Mouse (Mus musculus) thymus, adult 2 months (tissue): ENCODE measurements around the gene Caskin2. TPM values are rescaled to one million over a fixed set of nuclear protein-coding genes. Genes with fewer than 3 reads are reported as not detected.
A peak's percentile ranks its signal among the peaks of the same experiment; 100 is the strongest.

Source experiments
- DNase-seq: peaks from one replicate; pipeline ENCODE4 v3.0.0; 2021
- H3K27ac ChIP-seq: fragments of 200-500 bp; 2 replicates; pipeline ENCODE4 v1.5.1; 2012; ENCODE audit warnings: low read length, control low read depth; ENCODE audit not compliant: control insufficient read depth, insufficient read depth
- H3K27me3 ChIP-seq: fragments of 200-500 bp; 2 replicates; pipeline ENCODE4 v1.6.1; 2012; ENCODE audit warnings: mild to moderate bottlenecking, low read length, moderate library complexity, mixed read lengths; ENCODE audit not compliant: control insufficient read depth, insufficient read depth
- H3K36me3 ChIP-seq: fragments of 200-500 bp; 2 replicates; pipeline ENCODE4 v1.6.1; 2012; ENCODE audit warnings: mild to moderate bottlenecking, low read length, moderate library complexity; ENCODE audit not compliant: control insufficient read depth, insufficient read depth
- H3K4me1 ChIP-seq: fragments of 200-500 bp; replicated peaks from 2 replicates; pipeline ENCODE4 v1.6.1; 2012; ENCODE audit warnings: low read length; ENCODE audit not compliant: control insufficient read depth, insufficient read depth
- H3K4me3 ChIP-seq: fragments of 200-500 bp; 2 replicates; pipeline ENCODE4 v1.5.1; 2012; ENCODE audit warnings: mild to moderate bottlenecking, low read length, control low read depth, moderate library complexity; ENCODE audit not compliant: control insufficient read depth, insufficient read depth
- CTCF ChIP-seq: fragments of 200-500 bp; IDR thresholded peaks from 2 replicates; pipeline ENCODE4 v1.5.1; 2012; ENCODE audit warnings: mild to moderate bottlenecking, control low read depth, low read length, moderate library complexity, borderline replicate concordance; ENCODE audit not compliant: control insufficient read depth, poor library complexity, insufficient read depth; ENCODE audit errors: extremely low read depth
- POLR2A ChIP-seq: fragments of 200-500 bp; IDR thresholded peaks from 2 replicates; pipeline ENCODE4 v1.6.1; 2012; ENCODE audit warnings: mild to moderate bottlenecking, low read length, control low read depth, moderate library complexity; ENCODE audit not compliant: control insufficient read depth, poor library complexity, insufficient read depth; ENCODE audit errors: extremely low read depth
- WGBS: fragments of 180-500 bp; shearing (Covaris S2); methylation state at CpG from one replicate; pipeline ENCODE4 v1.1.7; 2018; 5-methylcytosine and 5-hydroxymethylcytosine counted together
- polyA plus RNA-seq: library from polyadenylated mRNA; depleted of rRNA; stranded (reverse); fragments of >200 nt; gene quantifications from 2 replicates; pipeline ENCODE4 v1.2.3, GENCODE M21; 2012

Caskin2 gene
- polyA plus RNA-seq, 1 experiment = 15.4 TPM

DNA sequence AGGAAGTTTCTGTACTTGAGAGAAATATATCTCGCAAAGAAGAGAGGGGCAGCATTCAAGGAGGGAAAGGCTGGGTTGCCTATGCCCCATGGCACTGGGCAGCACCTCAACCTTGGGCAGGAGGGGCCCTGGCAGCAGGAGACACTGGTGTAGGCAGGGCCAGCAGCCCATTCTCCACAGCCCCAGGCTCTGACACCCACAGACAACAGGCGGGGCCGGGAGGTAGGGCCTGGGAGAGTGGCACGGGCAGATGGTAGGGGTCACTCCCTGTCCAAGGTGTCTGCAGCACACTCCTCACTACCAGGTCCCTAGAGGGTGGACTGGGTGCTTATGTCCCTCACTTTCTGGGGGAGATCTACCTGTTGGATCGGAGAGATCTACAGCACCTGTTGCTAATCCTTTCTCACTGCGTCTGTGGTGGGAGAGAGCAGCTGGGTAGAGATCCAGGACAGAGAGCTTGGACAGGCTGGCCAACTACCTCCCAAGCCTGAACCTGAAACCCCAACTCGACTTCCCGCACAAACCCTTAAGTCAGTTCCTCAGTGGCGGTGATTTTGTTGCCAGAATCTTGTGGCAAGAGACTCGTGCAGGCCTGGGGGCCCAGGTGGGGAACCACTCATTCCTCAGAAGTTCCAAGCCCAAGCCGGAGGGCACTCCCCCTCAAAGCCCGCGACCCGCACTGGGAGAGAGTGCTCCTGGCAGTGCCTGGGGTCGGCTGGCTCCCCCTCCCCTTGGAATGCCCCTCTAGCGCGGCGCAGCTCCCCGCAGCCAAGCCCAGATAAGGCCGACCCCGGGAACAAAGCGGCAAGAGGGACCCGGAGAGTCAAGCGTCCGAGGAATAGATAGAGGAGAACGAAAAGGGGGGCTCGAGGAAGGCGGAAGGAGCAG lies 662 bp downstream of the Caskin2 start:
- 17% methylated on average over 28 of the region's 28 CpGs for WGBS
- H3K4me1 ChIP-seq = peaks cover 27% of the 10 kb centered on the region
- TF ChIP-seq CTCF (no peak), POLR2A (no peak)
- no peaks in the 10 kb centered on the region for H3K36me3 ChIP-seq
- H3K4me3 ChIP-seq = peak overlapping the region; percentile 54
- no peaks in the 10 kb centered on the region for H3K27me3 ChIP-seq
- DNase-seq = no peak
- no peak overlapping the region for H3K27ac ChIP-seq

DNA sequence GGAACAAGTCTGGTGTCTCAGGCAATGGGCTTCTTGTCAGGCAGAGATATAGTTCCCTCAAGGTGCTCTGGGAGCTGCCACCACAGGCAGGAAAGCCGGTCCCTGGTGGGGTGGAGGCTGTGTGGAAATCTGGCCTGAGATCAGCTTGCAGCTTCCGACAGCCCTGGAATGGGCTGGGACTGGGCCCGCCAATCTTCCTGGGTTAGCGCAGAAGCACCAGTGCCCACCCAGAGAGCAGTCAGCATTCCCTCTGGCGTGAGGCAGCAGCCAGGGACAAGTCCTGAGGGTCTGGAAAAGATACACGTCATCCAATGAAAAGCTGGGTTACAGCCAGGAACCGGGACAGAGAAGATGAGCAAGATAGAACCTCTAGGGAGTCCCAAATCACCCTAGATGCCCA lies 1.3 kb downstream of the Caskin2 start:
- 86% methylated on average over 7 of the region's 7 CpGs for WGBS
- H3K4me1 ChIP-seq = peaks cover 27% of the 10 kb centered on the region
- DNase-seq = no peak
- no peak overlapping the region for H3K4me3 ChIP-seq
- no peaks in the 10 kb centered on the region for H3K36me3 ChIP-seq
- TF ChIP-seq POLR2A = no peak
- TF ChIP-seq CTCF = no peak
- H3K27ac ChIP-seq = no peak overlapping the region
- H3K27me3 ChIP-seq = no peaks in the 10 kb centered on the region

DNA sequence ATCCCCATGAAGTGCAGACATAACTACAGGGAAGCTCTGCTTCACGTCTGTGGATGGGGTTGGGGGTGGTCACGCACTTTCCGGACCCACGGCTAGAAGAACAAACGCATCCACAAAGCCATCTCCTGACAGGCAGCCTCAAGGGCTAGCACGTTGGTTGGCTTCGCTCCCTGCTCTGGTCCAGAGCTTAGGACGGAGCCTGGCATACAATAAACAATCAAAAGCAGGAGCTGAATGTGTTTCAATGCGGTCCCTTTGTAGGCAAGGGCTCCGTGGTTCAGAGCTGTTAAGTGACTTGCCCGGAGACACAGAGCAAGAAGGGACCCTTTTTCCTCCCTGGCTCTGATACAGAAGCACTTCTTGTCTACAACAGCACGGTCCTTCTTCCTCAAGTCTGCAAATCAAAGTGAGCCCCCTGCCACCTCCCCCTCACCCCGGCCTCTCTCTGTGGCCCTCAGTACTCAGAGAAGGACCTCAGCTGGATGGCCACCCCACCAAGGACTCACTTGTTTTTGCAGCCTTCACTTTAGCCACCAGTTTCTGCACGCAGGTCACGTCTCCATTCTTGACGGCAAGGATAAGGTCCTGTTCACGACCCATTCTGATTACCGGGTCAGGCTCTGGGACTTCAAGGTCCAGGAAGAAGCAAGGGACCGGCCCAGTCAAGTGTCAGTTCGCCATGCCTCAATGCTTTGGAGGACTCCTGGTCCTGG lies 1.9 kb downstream of the Caskin2 start:
- Histone ChIP-seq H3K27ac (no peak overlapping the region), H3K36me3 (no peaks in the 10 kb centered on the region), H3K4me3 (no peak overlapping the region), H3K4me1 (peaks cover 27% of the 10 kb centered on the region), H3K27me3 (no peaks in the 10 kb centered on the region)
- WGBS = 94% methylated on average over 20 of the region's 20 CpGs
- TF ChIP-seq POLR2A = no peak
- no peak for DNase-seq

DNA sequence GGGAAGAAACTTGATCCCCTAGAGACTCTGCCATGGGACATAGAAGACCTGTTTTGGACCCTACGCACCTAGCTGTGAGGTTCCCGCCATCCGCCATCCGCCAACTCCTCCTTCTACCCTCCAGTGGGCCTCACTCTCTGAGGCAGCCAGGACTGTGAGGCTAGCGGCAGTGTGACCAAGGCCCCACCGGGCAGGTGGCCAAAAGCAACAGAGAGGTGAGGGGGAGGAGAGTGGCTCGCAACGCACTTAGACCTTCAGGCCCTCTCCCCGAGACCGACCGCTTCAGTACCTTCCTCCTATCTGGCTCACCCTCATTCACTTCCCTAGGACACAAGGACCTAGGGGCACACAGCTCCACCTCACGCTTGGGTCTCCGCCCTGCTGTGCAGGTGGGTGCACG lies 3.1 kb downstream of the Caskin2 start:
- H3K4me3 ChIP-seq = no peak overlapping the region
- TF ChIP-seq POLR2A (no peak), CTCF (0 out of 2 replicates have a peak, but pooled peaks have one; percentile 12)
- 91% methylated on average over 14 of the region's 14 CpGs for WGBS
- H3K4me1 ChIP-seq = peaks cover 23% of the 10 kb centered on the region
- no peak overlapping the region for H3K27ac ChIP-seq
- H3K27me3 ChIP-seq = no peaks in the 10 kb centered on the region
- DNase-seq = no peak
- no peaks in the 10 kb centered on the region for H3K36me3 ChIP-seq

DNA sequence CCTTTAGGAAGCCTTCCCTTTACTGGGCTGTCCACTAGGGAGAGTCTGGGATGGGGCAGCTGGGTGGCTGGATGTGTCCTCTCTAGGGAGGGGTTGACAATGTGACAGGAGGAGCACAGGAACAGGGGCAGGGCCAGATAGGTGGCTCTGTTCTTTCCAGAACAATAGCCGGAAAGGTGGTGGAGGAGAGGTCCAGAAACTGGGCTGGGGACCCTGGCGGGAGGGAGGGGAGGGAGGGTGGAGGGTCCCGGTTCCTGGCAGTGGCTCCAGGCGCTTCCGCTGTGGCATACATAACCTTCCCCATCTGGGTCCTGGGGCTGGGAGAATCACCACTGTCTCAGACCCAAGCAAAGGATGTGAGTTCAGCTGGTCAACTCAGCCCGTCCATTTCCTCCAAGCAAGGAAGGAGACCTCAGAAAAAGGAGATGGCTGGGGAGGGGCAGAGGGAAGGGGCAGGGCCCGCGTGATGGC lies 4.1 kb downstream of the Caskin2 start:
- Histone ChIP-seq H3K27me3 (no peaks in the 10 kb centered on the region), H3K4me1 (peaks cover 17% of the 10 kb centered on the region), H3K36me3 (no peaks in the 10 kb centered on the region), H3K4me3 (no peak overlapping the region), H3K27ac (no peak overlapping the region)
- 93% methylated on average over 8 of the region's 8 CpGs for WGBS
- TF ChIP-seq POLR2A = no peak
- TF ChIP-seq CTCF = no peak
- no peak for DNase-seq

DNA sequence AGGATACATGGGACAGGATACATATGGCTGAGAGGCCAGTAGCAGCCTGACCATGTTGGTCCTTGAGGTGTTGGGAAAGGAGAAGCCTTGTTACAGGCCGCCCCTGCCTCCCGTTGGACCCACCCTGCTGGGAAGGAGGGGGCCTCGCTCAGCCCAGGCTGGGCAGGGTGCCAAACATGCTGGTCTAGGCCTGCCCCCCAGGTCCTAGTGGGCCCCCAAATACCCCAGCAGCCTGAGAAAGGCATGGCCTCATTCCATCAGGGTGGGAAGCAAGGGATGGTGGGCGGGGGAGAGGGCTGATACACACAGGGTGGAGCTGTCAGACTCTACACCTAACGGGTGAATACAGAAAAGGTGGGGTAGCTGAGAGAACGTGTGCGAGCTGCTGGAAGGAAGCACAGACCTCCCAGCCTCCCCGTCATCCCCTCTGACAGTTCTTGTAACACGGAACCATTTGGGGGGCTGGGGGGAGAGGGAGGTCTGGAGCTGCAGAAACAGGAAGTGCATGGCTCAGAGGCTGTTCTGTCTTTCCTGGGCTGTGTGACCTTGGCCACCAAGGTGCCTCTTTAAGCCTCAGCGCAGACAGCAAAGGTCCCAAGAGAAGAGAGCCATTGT lies 4.6 kb downstream of the Caskin2 start:
- Histone ChIP-seq H3K27ac (no peak overlapping the region), H3K27me3 (no peaks in the 10 kb centered on the region), H3K4me3 (no peak overlapping the region), H3K36me3 (no peaks in the 10 kb centered on the region), H3K4me1 (peaks cover 16% of the 10 kb centered on the region)
- 51% methylated on average over 10 of the region's 10 CpGs for WGBS
- DNase-seq = no peak
- TF ChIP-seq CTCF = no peak
- no peak for TF ChIP-seq POLR2A
